Comparison of ENCODE assay signal across 17 mouse cellular contexts in the genomic region with DNA sequence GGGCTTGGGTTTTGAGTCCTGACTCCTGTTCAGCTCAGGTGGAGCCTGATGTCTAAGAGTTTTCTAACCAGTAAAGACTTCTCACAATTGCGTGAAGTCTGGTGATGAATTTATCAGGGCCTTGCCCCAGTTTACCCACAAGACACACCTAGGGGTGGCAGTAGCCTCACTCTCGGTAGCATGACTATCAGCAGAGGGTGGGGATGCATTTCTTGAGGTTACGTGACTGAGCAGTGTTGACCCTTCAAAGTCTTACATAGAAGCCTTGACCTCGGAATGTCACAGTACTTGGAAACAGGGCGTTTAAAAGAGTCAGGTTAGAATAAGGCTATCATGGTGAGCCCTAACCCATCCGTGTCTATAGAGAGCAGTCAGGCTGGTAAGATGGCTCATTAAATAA. TPM values are rescaled to one million over a fixed set of nuclear protein-coding genes. Genes with fewer than 3 reads are reported as not detected.
A peak's percentile ranks its signal among the peaks of the same experiment; 100 is the strongest.
DNase-seq lines count a peak whose midpoint lies in the region; ATAC-seq and TF ChIP-seq lines count a peak whose summit lies in the region.
"Had no signal": no experiment of that assay in that cellular context is flagged by ENCODE, and none has a peak within 500 bp of the region (broad histone marks: within the 10 kb centered on the region; RNA-seq: fewer than 3 reads in every experiment).

No protein-coding gene starts in this region.

- no peak for DNase-seq in neural tube, embryonic 10.5 days (ENCODE audit: extremely low spot score, low spot score)
- peak; percentile 44 for DNase-seq in stomach, postnatal 0 days (ENCODE audit: low spot score)
- DNase-seq in spleen, adult 18-20 months: no peak
- no peak for DNase-seq in cerebellum, postnatal 36 days
- DNase-seq: adrenal gland, adult 8-10 months; adrenal gland, postnatal 25 days; B cell, adult 2 months; cerebellum, adult 11 months; cerebellum, adult 11-12 months had no signal

- no peak overlapping the region for H3K4me3 ChIP-seq in neural tube, embryonic 13.5 days
- no peak overlapping the region for H3K4me3 ChIP-seq in stomach, embryonic 15.5 days (replicated peaks)
- H3K4me3 ChIP-seq in stomach, embryonic 16.5 days (replicated peaks; ENCODE audit: low read length): no peak overlapping the region
- no peak overlapping the region for H3K4me3 ChIP-seq in stomach, postnatal 0 days (ENCODE audit: low read depth, low read length)
- H3K4me3 ChIP-seq in midbrain, embryonic 16.5 days (ENCODE audit: low read depth, low read length): no peak overlapping the region

- WGBS in neural tube, embryonic 13.5 days: 89% methylated on average over 6 of the region's 6 CpGs
- 75% methylated on average over 6 of the region's 6 CpGs for WGBS in stomach, embryonic 15.5 days
- WGBS in stomach, embryonic 16.5 days: 74% methylated on average over 6 of the region's 6 CpGs
- 62% methylated on average over 6 of the region's 6 CpGs for WGBS in stomach, postnatal 0 days
- WGBS in midbrain, embryonic 16.5 days: 93% methylated on average over 6 of the region's 6 CpGs

- no peaks in the 10 kb centered on the region for H3K27me3 ChIP-seq in neural tube, embryonic 13.5 days
- no peaks in the 10 kb centered on the region for H3K27me3 ChIP-seq in stomach, embryonic 15.5 days (replicated peaks)
- H3K27me3 ChIP-seq in stomach, embryonic 16.5 days (ENCODE audit: control insufficient read depth, insufficient read depth, low read length): no peaks in the 10 kb centered on the region
- H3K27me3 ChIP-seq in stomach, postnatal 0 days (ENCODE audit: control insufficient read depth, insufficient read depth, low read length): no peaks in the 10 kb centered on the region
- no peaks in the 10 kb centered on the region for H3K27me3 ChIP-seq in midbrain, embryonic 16.5 days (ENCODE audit: control insufficient read depth, insufficient read depth, low read depth, low read length)

- H3K9me3 ChIP-seq in neural tube, embryonic 13.5 days: no peaks in the 10 kb centered on the region
- no peaks in the 10 kb centered on the region for H3K9me3 ChIP-seq in stomach, embryonic 15.5 days
- no peaks in the 10 kb centered on the region for H3K9me3 ChIP-seq in stomach, embryonic 16.5 days (replicated peaks; ENCODE audit: control insufficient read depth, low read length)
- no peaks in the 10 kb centered on the region for H3K9me3 ChIP-seq in stomach, postnatal 0 days (ENCODE audit: control insufficient read depth, low read length)
- no peaks in the 10 kb centered on the region for H3K9me3 ChIP-seq in midbrain, embryonic 16.5 days (replicated peaks; ENCODE audit: control insufficient read depth, low read length, poor library complexity, severe bottlenecking)

- no peak overlapping the region for H3K9ac ChIP-seq in neural tube, embryonic 13.5 days
- no peak overlapping the region for H3K9ac ChIP-seq in stomach, embryonic 15.5 days
- H3K9ac ChIP-seq in stomach, embryonic 16.5 days (ENCODE audit: low read length): no peak overlapping the region
- no peak overlapping the region for H3K9ac ChIP-seq in stomach, postnatal 0 days (ENCODE audit: low read length)
- no peak overlapping the region for H3K9ac ChIP-seq in midbrain, embryonic 16.5 days (ENCODE audit: low read depth, low read length)

- TF ChIP-seq CTCF in stomach, postnatal 0 days (IDR thresholded peaks at IDR 0.05; ENCODE audit: low read depth): 0 out of 2 replicates have a peak, but pooled peaks have one; percentile 18

- peak; percentile 24; the same call in 1 of the 2 replicates for ATAC-seq in neural tube, embryonic 13.5 days (ENCODE audit: low read depth)
- 0 out of 2 replicates have a peak, but pooled peaks have one; percentile 12 for ATAC-seq in stomach, embryonic 15.5 days (ENCODE audit: insufficient read depth, low FRiP score, low read depth)
- peak; percentile 76; the same call in 1 of the 2 replicates for ATAC-seq in stomach, embryonic 16.5 days (ENCODE audit: insufficient read depth, low FRiP score)
- peak; percentile 77 for ATAC-seq in stomach, postnatal 0 days (ENCODE audit: low FRiP score, low TSS enrichment)
- ATAC-seq in midbrain, embryonic 16.5 days: no peak
- ATAC-seq: activated CD4-positive, CD25-positive, alpha-beta regulatory T cell, adult 4 months; CD4-positive, CD25-positive, alpha-beta regulatory T cell, adult 4 months; Patski had no signal

- H3K27ac ChIP-seq in neural tube, embryonic 13.5 days (replicated peaks): no peak overlapping the region
- H3K27ac ChIP-seq in stomach, embryonic 15.5 days: no peak overlapping the region; the same call in 1 of the 2 replicates
- H3K27ac ChIP-seq in stomach, embryonic 16.5 days (ENCODE audit: low read length): peak overlapping the region; percentile 18; the same call in 1 of the 2 replicates
- H3K27ac ChIP-seq in stomach, postnatal 0 days (replicated peaks): no peak overlapping the region
- H3K27ac ChIP-seq in midbrain, embryonic 16.5 days (ENCODE audit: low read length): no peak overlapping the region

- peaks cover 9% of the 10 kb centered on the region; the same call in 1 of the 2 replicates for H3K4me1 ChIP-seq in neural tube, embryonic 13.5 days (replicated peaks)
- H3K4me1 ChIP-seq in stomach, embryonic 15.5 days: peaks cover 1% of the 10 kb centered on the region; the same call in 1 of the 2 replicates
- 0 out of 2 replicates have a peak, but pooled peaks cover 3% of the 10 kb centered on the region for H3K4me1 ChIP-seq in stomach, embryonic 16.5 days (ENCODE audit: control insufficient read depth, insufficient read depth, low read length)
- H3K4me1 ChIP-seq in stomach, postnatal 0 days (replicated peaks; ENCODE audit: control insufficient read depth, insufficient read depth): no peaks in the 10 kb centered on the region; the same call in 1 of the 2 replicates
- H3K4me1 ChIP-seq in midbrain, embryonic 16.5 days (ENCODE audit: control insufficient read depth, insufficient read depth, low read length): peaks cover under 1% of the 10 kb centered on the region; the same call in 1 of the 2 replicates

- H3K36me3 ChIP-seq in neural tube, embryonic 13.5 days: no peaks in the 10 kb centered on the region
- H3K36me3 ChIP-seq in stomach, embryonic 15.5 days: no peaks in the 10 kb centered on the region
- no peaks in the 10 kb centered on the region for H3K36me3 ChIP-seq in stomach, embryonic 16.5 days (ENCODE audit: control insufficient read depth, insufficient read depth, low read length)
- no peaks in the 10 kb centered on the region for H3K36me3 ChIP-seq in stomach, postnatal 0 days (ENCODE audit: control insufficient read depth, insufficient read depth, low read length)
- H3K36me3 ChIP-seq in midbrain, embryonic 16.5 days (ENCODE audit: control insufficient read depth, insufficient read depth, low read length): no peaks in the 10 kb centered on the region
- H3K36me3 ChIP-seq: G1E had no signal

- no peak for TF ChIP-seq EP300 in stomach, postnatal 0 days (optimal IDR thresholded peaks at IDR 0.05)

- no peak overlapping the region for H3K4me2 ChIP-seq in neural tube, embryonic 13.5 days
- H3K4me2 ChIP-seq in stomach, embryonic 15.5 days: no peak overlapping the region
- no peak overlapping the region for H3K4me2 ChIP-seq in stomach, embryonic 16.5 days (ENCODE audit: low read depth, low read length)
- H3K4me2 ChIP-seq in stomach, postnatal 0 days (replicated peaks; ENCODE audit: low read depth): no peak overlapping the region
- H3K4me2 ChIP-seq in midbrain, embryonic 16.5 days (ENCODE audit: low read length): no peak overlapping the region

RNA-seq across cellular contexts. Expression of a gene that starts 23.3 kb away (rescaled TPM):
- 1.9 and 2.3 TPM in 2 replicates for polyA plus RNA-seq in neural tube, embryonic 13.5 days (2015; fragmentation: Nextera tagmentation; extraction: Ambion mirVana)
- 11.4 and 11.6 TPM in 2 replicates for polyA plus RNA-seq in stomach, embryonic 15.5 days (2015; fragmentation: Nextera tagmentation; extraction: Ambion mirVana)
- 7.5 and 11.6 TPM in 2 replicates for polyA plus RNA-seq in stomach, embryonic 16.5 days (2015; fragmentation: Nextera tagmentation; extraction: Ambion mirVana)
- 23.0 and 23.5 TPM in 2 replicates for polyA plus RNA-seq in stomach, postnatal 0 days (2015; fragmentation: Nextera tagmentation; extraction: Ambion mirVana)
- 3.1 and 4.3 TPM in 2 replicates for polyA plus RNA-seq in midbrain, embryonic 16.5 days (2015; fragmentation: Nextera tagmentation; extraction: Ambion mirVana)
- polyA plus RNA-seq: activated CD4-positive, CD25-positive, alpha-beta regulatory T cell, adult 4 months; CD4-positive, CD25-positive, alpha-beta regulatory T cell, adult 4 months; G1E had no signal
